28 mouse cellular contexts compared by ENCODE assay signal in genomic region chr3:105907956-105908655, GRCm38 (mm10). TPM values are rescaled to one million over a fixed set of nuclear protein-coding genes. Genes with fewer than 3 reads are reported as not detected.
DNase-seq lines count a peak whose midpoint lies in the region; ATAC-seq lines count a peak whose summit lies in the region.
"Had no signal": no experiment of that assay in that cellular context is flagged by ENCODE, and none has a peak within 500 bp of the region (broad histone marks: within the 10 kb centered on the region; RNA-seq: fewer than 3 reads in every experiment).

No protein-coding gene starts in this region.

- no peak for ATAC-seq in liver, embryonic 11.5 days (replicated peaks; ENCODE audit: low FRiP score)
- no peak for ATAC-seq in liver, embryonic 12.5 days
- ATAC-seq in hindbrain, embryonic 11.5 days (ENCODE audit: low FRiP score), result no peak
- ATAC-seq: forebrain, embryonic 14.5 days; forebrain, postnatal 0 days; intestine, embryonic 15.5 days had no signal

- H3K36me3 ChIP-seq in liver, embryonic 11.5 days (ENCODE audit: control insufficient read depth, insufficient read depth, low read length), result no peaks in the 10 kb centered on the region
- H3K36me3 ChIP-seq in liver, embryonic 12.5 days, result no peaks in the 10 kb centered on the region
- no peaks in the 10 kb centered on the region for H3K36me3 ChIP-seq in hindbrain, embryonic 11.5 days (ENCODE audit: control insufficient read depth, insufficient read depth, low read length)
- H3K36me3 ChIP-seq: embryonic facial prominence, embryonic 12.5 days; embryonic facial prominence, embryonic 15.5 days; heart, embryonic 13.5 days; hindbrain, embryonic 12.5 days; hindbrain, embryonic 15.5 days; intestine, embryonic 15.5 days had no signal

- no peak overlapping the region for H3K9ac ChIP-seq in liver, embryonic 11.5 days (ENCODE audit: low read depth, low read length)
- H3K9ac ChIP-seq in liver, embryonic 12.5 days, result no peak overlapping the region
- H3K9ac ChIP-seq in hindbrain, embryonic 11.5 days (ENCODE audit: low read depth, low read length), result no peak overlapping the region
- H3K9ac ChIP-seq: embryonic facial prominence, embryonic 12.5 days; embryonic facial prominence, embryonic 15.5 days; forebrain, postnatal 0 days; heart, embryonic 13.5 days; hindbrain, embryonic 12.5 days; hindbrain, embryonic 15.5 days; intestine, embryonic 15.5 days had no signal

- H3K4me3 ChIP-seq in liver, embryonic 11.5 days (ENCODE audit: low read depth, low read length), result no peak overlapping the region
- H3K4me3 ChIP-seq in liver, embryonic 12.5 days, result no peak overlapping the region
- H3K4me3 ChIP-seq in hindbrain, embryonic 11.5 days (ENCODE audit: low read depth, low read length), result no peak overlapping the region
- H3K4me3 ChIP-seq: embryonic facial prominence, embryonic 12.5 days; embryonic facial prominence, embryonic 15.5 days; gastrocnemius, adult 2 months; heart, adult 2 months; heart, embryonic 13.5 days; hindbrain, embryonic 12.5 days; hindbrain, embryonic 15.5 days; intestine, embryonic 15.5 days had no signal

- peak; percentile 82 for DNase-seq in heart, adult 11 months
- DNase-seq in heart, adult 8-10 months (ENCODE audit: low spot score), result no peak
- DNase-seq in liver, embryonic 11.5 days (ENCODE audit: low spot score), result peak; percentile 26
- DNase-seq in R1 (ENCODE audit: low read depth, low spot score), result peak; percentile 33
- DNase-seq in hindbrain, embryonic 11.5 days (ENCODE audit: low spot score), result no peak
- DNase-seq: adrenal gland, adult 2 months; adrenal gland, postnatal 14 days; cerebellum, adult 11 months; cerebellum, adult 2 months; cerebellum, adult 9-11 months; cerebellum, postnatal 25 days; forebrain, postnatal 0 days; gastrocnemius, adult 2 months; gastrocnemius, postnatal 14 days; heart, adult 2 months; heart, postnatal 14 days; heart, postnatal 4 days had no signal

- 49% methylated on average over 9 of the region's 9 CpGs for WGBS in liver, embryonic 11.5 days
- WGBS in liver, embryonic 12.5 days (ENCODE audit: insufficient replicate concordance), result 53% methylated on average over 9 of the region's 9 CpGs
- 53% methylated on average over 9 of the region's 9 CpGs for WGBS in hindbrain, embryonic 11.5 days

- no peak overlapping the region for H3K4me2 ChIP-seq in liver, embryonic 11.5 days
- H3K4me2 ChIP-seq in liver, embryonic 12.5 days, result no peak overlapping the region
- no peak overlapping the region for H3K4me2 ChIP-seq in hindbrain, embryonic 11.5 days (replicated peaks; ENCODE audit: low read depth, low read length)
- H3K4me2 ChIP-seq: embryonic facial prominence, embryonic 12.5 days; embryonic facial prominence, embryonic 15.5 days; heart, embryonic 13.5 days; hindbrain, embryonic 12.5 days; hindbrain, embryonic 15.5 days; intestine, embryonic 15.5 days had no signal

- H3K4me1 ChIP-seq in liver, embryonic 11.5 days (replicated peaks; ENCODE audit: control insufficient read depth, insufficient read depth, low read length), result peaks cover 14% of the 10 kb centered on the region
- H3K4me1 ChIP-seq in liver, embryonic 12.5 days, result peaks cover 37% of the 10 kb centered on the region
- H3K4me1 ChIP-seq in hindbrain, embryonic 11.5 days (replicated peaks; ENCODE audit: control insufficient read depth, insufficient read depth, low read length), result no peaks in the 10 kb centered on the region
- H3K4me1 ChIP-seq: embryonic facial prominence, embryonic 12.5 days; embryonic facial prominence, embryonic 15.5 days; hindbrain, embryonic 12.5 days; hindbrain, embryonic 15.5 days; intestine, embryonic 15.5 days had no signal

- no peak overlapping the region for H3K27ac ChIP-seq in liver, embryonic 11.5 days (ENCODE audit: low read depth, low read length)
- no peak overlapping the region for H3K27ac ChIP-seq in liver, embryonic 12.5 days
- no peak overlapping the region for H3K27ac ChIP-seq in hindbrain, embryonic 11.5 days (ENCODE audit: low read depth, low read length)
- H3K27ac ChIP-seq: embryonic facial prominence, embryonic 12.5 days; embryonic facial prominence, embryonic 15.5 days; gastrocnemius, adult 2 months; heart, adult 2 months; heart, embryonic 13.5 days; hindbrain, embryonic 12.5 days; hindbrain, embryonic 15.5 days; intestine, embryonic 15.5 days had no signal

- H3K27me3 ChIP-seq in liver, embryonic 11.5 days (replicated peaks; ENCODE audit: control insufficient read depth, insufficient read depth, low read length), result no peaks in the 10 kb centered on the region
- H3K27me3 ChIP-seq in liver, embryonic 12.5 days (replicated peaks), result peaks cover 5% of the 10 kb centered on the region; the same call in 1 of the 2 replicates
- no peaks in the 10 kb centered on the region for H3K27me3 ChIP-seq in hindbrain, embryonic 11.5 days (ENCODE audit: control insufficient read depth, insufficient read depth, low read length)
- H3K27me3 ChIP-seq: embryonic facial prominence, embryonic 12.5 days; embryonic facial prominence, embryonic 15.5 days; hindbrain, embryonic 12.5 days; hindbrain, embryonic 15.5 days; intestine, embryonic 15.5 days had no signal

- no peaks in the 10 kb centered on the region for H3K9me3 ChIP-seq in liver, embryonic 11.5 days (ENCODE audit: control insufficient read depth, low read length)
- no peaks in the 10 kb centered on the region for H3K9me3 ChIP-seq in liver, embryonic 12.5 days (replicated peaks)
- no peaks in the 10 kb centered on the region for H3K9me3 ChIP-seq in hindbrain, embryonic 11.5 days (ENCODE audit: control insufficient read depth, low read length)
- H3K9me3 ChIP-seq: embryonic facial prominence, embryonic 12.5 days; embryonic facial prominence, embryonic 15.5 days; heart, embryonic 13.5 days; hindbrain, embryonic 12.5 days; hindbrain, embryonic 15.5 days; intestine, embryonic 15.5 days had no signal

RNA-seq across cellular contexts. Expression of gene I830077J02Rik, which starts 24.4 kb away (rescaled TPM):
- total RNA-seq in heart, adult 8-10 months (2022), result 1 to 10 TPM in 1 of 4 experiments, under 1 TPM in 3; 0.28 to 1.3 (median 0.42) TPM
- polyA plus RNA-seq in liver, embryonic 11.5 days (2014; fragmentation: Nextera tagmentation; extraction: Ambion mirVana), result 5.6 and 5.9 TPM in 2 replicates
- polyA plus RNA-seq in liver, embryonic 12.5 days (2016; fragmentation: Nextera tagmentation; extraction: Ambion mirVana), result 4.0 and 4.4 TPM in 2 replicates
- polyA plus RNA-seq in hindbrain, embryonic 11.5 days (2014; fragmentation: Nextera tagmentation; extraction: Ambion mirVana), result 0.42 and 0.97 TPM in 2 replicates

RNA-seq across cellular contexts. Expression of gene Tmigd3, which starts 37.4 kb away (rescaled TPM):
- under 1 TPM in 3 of 4 experiments, not detected in 1; 0.27 to 0.62 (median 0.41) TPM for total RNA-seq in heart, adult 8-10 months (2022)
- 0.26 and 0.27 TPM in 2 replicates for polyA plus RNA-seq in liver, embryonic 11.5 days (2014; fragmentation: Nextera tagmentation; extraction: Ambion mirVana)
- polyA plus RNA-seq in liver, embryonic 12.5 days (2016; fragmentation: Nextera tagmentation; extraction: Ambion mirVana), result 0.30 TPM in 1 of 2 replicates, not detected in the other
- polyA plus RNA-seq in hindbrain, embryonic 11.5 days (2014; fragmentation: Nextera tagmentation; extraction: Ambion mirVana), result not detected in 2 replicates
- total RNA-seq: adrenal gland, adult 2 months; adrenal gland, postnatal 14 days; common myeloid progenitor, adult 5-6 weeks; ES-E14; forebrain, postnatal 0 days; gastrocnemius, adult 2 months; gastrocnemius, postnatal 14 days had no signal
- polyA plus RNA-seq: adrenal gland, adult 2 months; embryonic facial prominence, embryonic 12.5 days; forebrain, embryonic 14.5 days; forebrain, postnatal 0 days; heart, adult 2 months; hindbrain, embryonic 12.5 days; hindbrain, embryonic 15.5 days had no signal

RNA-seq across cellular contexts. Expression of gene Adora3, which starts 37.4 kb away (rescaled TPM):
- under 1 TPM in 3 of 4 experiments, not detected in 1; 0.25 to 0.44 (median 0.32) TPM for total RNA-seq in heart, adult 8-10 months (2022)
- polyA plus RNA-seq in liver, embryonic 11.5 days (2014; fragmentation: Nextera tagmentation; extraction: Ambion mirVana), result 0.36 and 0.92 TPM in 2 replicates
- polyA plus RNA-seq in liver, embryonic 12.5 days (2016; fragmentation: Nextera tagmentation; extraction: Ambion mirVana), result 0.17 and 0.39 TPM in 2 replicates
- 0.10 and 0.23 TPM in 2 replicates for polyA plus RNA-seq in hindbrain, embryonic 11.5 days (2014; fragmentation: Nextera tagmentation; extraction: Ambion mirVana)
- total RNA-seq: ES-E14; gastrocnemius, adult 2 months; gastrocnemius, postnatal 14 days; heart, adult 2 months; heart, postnatal 4 days had no signal
- polyA plus RNA-seq: forebrain, embryonic 11.5 days; hindbrain, embryonic 12.5 days had no signal

RNA-seq across cellular contexts. Expression of gene Wdr77, which starts 51.1 kb away (rescaled TPM):
- total RNA-seq in heart, adult 8-10 months (2022), result 10 to 100 TPM; 40.6 to 49.7 (median 45.1) TPM
- polyA plus RNA-seq in liver, embryonic 11.5 days (2014; fragmentation: Nextera tagmentation; extraction: Ambion mirVana), result 154 and 167 TPM in 2 replicates
- 86.6 and 90.0 TPM in 2 replicates for polyA plus RNA-seq in liver, embryonic 12.5 days (2016; fragmentation: Nextera tagmentation; extraction: Ambion mirVana)
- polyA plus RNA-seq in hindbrain, embryonic 11.5 days (2014; fragmentation: Nextera tagmentation; extraction: Ambion mirVana), result 108 and 125 TPM in 2 replicates

RNA-seq across cellular contexts. Expression of gene Atp5f1, which starts 51.8 kb away (rescaled TPM):
- 1,000 to 10,000 TPM; 1,049 to 1,242 (median 1,155) TPM for total RNA-seq in heart, adult 8-10 months (2022)
- 499 and 512 TPM in 2 replicates for polyA plus RNA-seq in liver, embryonic 11.5 days (2014; fragmentation: Nextera tagmentation; extraction: Ambion mirVana)
- 368 TPM in 2 replicates for polyA plus RNA-seq in liver, embryonic 12.5 days (2016; fragmentation: Nextera tagmentation; extraction: Ambion mirVana)
- 556 and 566 TPM in 2 replicates for polyA plus RNA-seq in hindbrain, embryonic 11.5 days (2014; fragmentation: Nextera tagmentation; extraction: Ambion mirVana)

Comparison
In these comparisons a context has a peak if more than half of its experiments do, and no peak if none do; other contexts are left out.
1. DNase-seq: peak in heart, adult 11 months (single experiment), liver, embryonic 11.5 days (single experiment) and R1 (single experiment); none in heart, adult 8-10 months (single experiment) and hindbrain, embryonic 11.5 days (single experiment).